Mouse (Mus musculus) macrophage (primary cell): ENCODE measurements around the gene Zbtb49. TPM values are rescaled to one million over a fixed set of nuclear protein-coding genes. Genes with fewer than 3 reads are reported as not detected.
A peak's percentile ranks its signal among the peaks of the same experiment; 100 is the strongest.

Experiments
- H3K27ac ChIP-seq: fragments of 350-480 bp; formaldehyde crosslinking; 2 replicates; pipeline ENCODE4 v1.9.0; 2021
- H3K36me3 ChIP-seq: fragments of 350-480 bp; formaldehyde crosslinking; 2 replicates; pipeline ENCODE4 v1.9.0; 2021; ENCODE audit errors: inconsistent target
- H3K4me3 ChIP-seq: fragments of 350-480 bp; formaldehyde crosslinking; 2 replicates; pipeline ENCODE4 v1.9.0; 2021; ENCODE audit errors: inconsistent target
- H3K79me2 ChIP-seq: fragments of 350-480 bp; formaldehyde crosslinking; 2 replicates; pipeline ENCODE4 v1.9.0; 2021; ENCODE audit errors: inconsistent target
- WGBS: methylation state at CpG from one replicate; pipeline ENCODE4 v1.1.7; 2026; ENCODE audit warnings: inconsistent platforms; ENCODE audit not compliant: missing documents; 5-methylcytosine and 5-hydroxymethylcytosine counted together
- polyA plus RNA-seq: library from polyadenylated mRNA; stranded (reverse); fragments of 250-400 nt; gene quantifications from 3 replicates; pipeline ENCODE4 v1.2.4, GENCODE M21; 2018; ENCODE audit warnings: inconsistent platforms

The Zbtb49 gene
- polyA plus RNA-seq, 1 experiment from 2014 or later: 2.4 TPM

DNA sequence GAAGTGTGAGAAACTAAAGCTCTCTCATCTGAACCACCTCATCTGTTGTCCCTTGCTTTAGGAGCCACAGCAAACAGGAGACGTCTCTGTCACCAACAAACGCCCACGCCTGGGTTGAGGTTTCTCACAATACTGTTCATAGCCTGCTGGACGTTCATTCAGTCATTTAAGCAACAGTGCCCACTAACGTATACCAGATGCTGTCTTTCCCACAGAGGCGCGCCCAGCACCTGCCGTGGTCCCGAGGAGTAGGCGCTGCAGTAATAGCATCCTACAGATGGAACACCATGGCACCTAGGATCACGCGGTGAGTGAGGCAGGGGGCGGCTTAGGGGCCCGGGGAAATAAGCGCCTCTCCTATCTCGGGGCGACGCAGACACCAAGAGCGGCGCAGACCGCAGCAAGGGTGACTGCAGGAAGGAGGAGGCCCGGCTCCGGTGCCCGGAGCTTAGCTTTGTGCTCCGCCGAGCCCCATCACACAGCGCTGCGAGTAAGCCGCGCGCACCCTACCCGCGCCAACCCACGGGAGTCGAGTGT, 418 bp downstream of the Zbtb49 start:
- Histone ChIP-seq H3K27ac (no peak overlapping the region), H3K36me3 (peaks cover 9% of the 10 kb centered on the region; the same call in 1 of the 2 replicates), H3K79me2 (peaks cover 57% of the 10 kb centered on the region), H3K4me3 (peak overlapping the region; percentile 92)
- WGBS: under 1% methylated on average over 35 of the region's 35 CpGs

DNA sequence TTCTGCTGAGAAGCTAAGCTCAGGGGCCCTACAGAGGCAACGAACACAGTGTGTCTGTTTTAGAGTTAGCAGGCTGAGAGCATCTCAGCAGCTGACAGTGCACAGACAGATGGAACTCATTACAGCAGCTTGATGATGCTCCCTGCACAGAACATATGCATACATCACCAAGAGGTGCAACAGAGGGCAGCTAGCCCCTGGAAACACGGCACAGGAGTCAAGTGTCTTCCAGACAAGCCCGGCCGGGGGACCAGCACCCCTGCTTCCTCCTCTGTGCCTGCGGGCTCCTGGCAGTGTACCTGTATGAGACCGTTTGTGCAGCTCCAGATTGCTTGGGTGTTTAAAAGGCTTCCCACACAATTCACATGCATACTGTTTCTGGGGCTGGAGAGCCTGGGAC, 7.2 kb downstream of the Zbtb49 start:
- peaks cover 7% of the 10 kb centered on the region; the same call in 1 of the 2 replicates for H3K79me2 ChIP-seq
- WGBS: 92% methylated on average over 6 of the region's 6 CpGs
- no peak overlapping the region for H3K4me3 ChIP-seq
- H3K36me3 ChIP-seq: peaks cover 36% of the 10 kb centered on the region
- no peak overlapping the region for H3K27ac ChIP-seq

- 51% methylated on average over 8 of the region's 8 CpGs for WGBS
- H3K4me3 ChIP-seq: no peak overlapping the region
- H3K27ac ChIP-seq: no peak overlapping the region
- H3K79me2 ChIP-seq: no peaks in the 10 kb centered on the region; the same call in 1 of the 2 replicates
- H3K36me3 ChIP-seq: peaks cover 36% of the 10 kb centered on the region
Observed at GRCm38 (mm10) chr5:38211691-38212090, 8.6 kb downstream of the Zbtb49 start.

DNA sequence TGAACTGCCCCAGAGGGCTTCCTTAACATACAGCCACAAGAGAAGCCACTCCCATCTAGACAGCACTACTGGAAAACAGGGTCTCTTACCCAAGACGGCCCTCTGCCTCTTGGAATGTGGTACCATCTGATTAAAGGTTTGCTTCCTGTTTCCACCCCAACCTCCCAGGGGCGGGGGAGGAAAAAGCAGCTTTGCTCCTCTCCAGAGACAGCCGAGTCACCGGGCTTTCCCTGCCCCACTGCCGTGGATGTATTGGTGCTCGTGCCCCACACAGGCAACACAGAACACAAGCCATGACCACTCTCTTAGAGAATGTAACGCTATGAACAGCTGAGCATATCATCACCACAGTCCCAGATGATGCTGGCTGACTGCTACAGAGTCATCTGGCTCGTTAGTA, 11.3 kb downstream of the Zbtb49 start:
- H3K27ac ChIP-seq: no peak overlapping the region
- no peak overlapping the region for H3K4me3 ChIP-seq
- H3K36me3 ChIP-seq: peaks cover 34% of the 10 kb centered on the region
- H3K79me2 ChIP-seq: no peaks in the 10 kb centered on the region
- WGBS: 66% methylated on average over 8 of the region's 8 CpGs

- no peak overlapping the region for H3K4me3 ChIP-seq
- H3K36me3 ChIP-seq: peaks cover 49% of the 10 kb centered on the region; the same call in 1 of the 2 replicates
- 89% methylated on average over 7 of the region's 7 CpGs for WGBS
- no peaks in the 10 kb centered on the region for H3K79me2 ChIP-seq
- H3K27ac ChIP-seq: no peak overlapping the region
Observed at GRCm38 (mm10) chr5:38205303-38205726, 14.9 kb downstream of the Zbtb49 start.

DNA sequence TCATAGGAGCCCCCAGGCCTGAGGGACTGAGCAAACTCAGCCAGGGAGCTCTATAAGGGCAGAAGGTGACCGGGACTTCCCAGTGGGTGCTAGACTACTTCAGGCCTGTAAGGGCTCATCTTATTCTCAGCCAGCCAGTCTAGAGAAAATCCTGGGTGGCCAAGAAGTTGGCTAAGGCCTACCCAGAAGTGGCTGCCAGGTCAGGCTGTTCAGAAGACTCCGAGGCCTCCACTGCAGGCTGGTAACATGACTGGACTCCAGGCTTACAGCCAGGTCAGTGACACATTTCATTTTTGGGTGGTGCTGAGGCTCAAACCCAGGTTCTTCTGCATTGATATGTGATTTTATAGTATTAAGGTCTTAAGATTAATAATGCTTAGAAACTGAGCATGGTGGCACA, 20.6 kb downstream of the Zbtb49 start:
- no peaks in the 10 kb centered on the region for H3K79me2 ChIP-seq
- peaks cover 41% of the 10 kb centered on the region; the same call in 1 of the 2 replicates for H3K36me3 ChIP-seq
- 94% methylated on average over 2 of the region's 2 CpGs for WGBS
- no peak overlapping the region for H3K27ac ChIP-seq
- no peak overlapping the region for H3K4me3 ChIP-seq

DNA sequence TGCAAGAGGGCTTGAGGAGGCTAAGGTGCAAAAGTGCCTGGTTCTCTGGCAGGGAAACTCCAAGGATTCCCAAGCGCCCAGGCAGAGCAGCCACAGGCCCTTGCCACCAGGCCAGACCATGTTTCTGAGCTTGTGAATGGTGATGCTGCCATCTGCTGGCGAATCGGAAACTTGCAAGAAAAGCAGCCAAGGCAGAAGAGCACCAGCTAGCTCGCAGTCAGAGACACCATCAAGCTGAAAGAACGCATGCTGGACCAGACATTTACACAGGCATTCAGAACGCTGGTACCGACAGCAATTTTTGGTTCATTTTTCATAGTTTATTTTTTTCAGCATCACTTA, 22.8 kb downstream of the Zbtb49 start:
- Histone ChIP-seq H3K27ac (no peak overlapping the region), H3K79me2 (no peaks in the 10 kb centered on the region), H3K36me3 (peaks cover 19% of the 10 kb centered on the region; the same call in 1 of the 2 replicates), H3K4me3 (no peak overlapping the region)
- 35% methylated on average over 7 of the region's 7 CpGs for WGBS

DNA sequence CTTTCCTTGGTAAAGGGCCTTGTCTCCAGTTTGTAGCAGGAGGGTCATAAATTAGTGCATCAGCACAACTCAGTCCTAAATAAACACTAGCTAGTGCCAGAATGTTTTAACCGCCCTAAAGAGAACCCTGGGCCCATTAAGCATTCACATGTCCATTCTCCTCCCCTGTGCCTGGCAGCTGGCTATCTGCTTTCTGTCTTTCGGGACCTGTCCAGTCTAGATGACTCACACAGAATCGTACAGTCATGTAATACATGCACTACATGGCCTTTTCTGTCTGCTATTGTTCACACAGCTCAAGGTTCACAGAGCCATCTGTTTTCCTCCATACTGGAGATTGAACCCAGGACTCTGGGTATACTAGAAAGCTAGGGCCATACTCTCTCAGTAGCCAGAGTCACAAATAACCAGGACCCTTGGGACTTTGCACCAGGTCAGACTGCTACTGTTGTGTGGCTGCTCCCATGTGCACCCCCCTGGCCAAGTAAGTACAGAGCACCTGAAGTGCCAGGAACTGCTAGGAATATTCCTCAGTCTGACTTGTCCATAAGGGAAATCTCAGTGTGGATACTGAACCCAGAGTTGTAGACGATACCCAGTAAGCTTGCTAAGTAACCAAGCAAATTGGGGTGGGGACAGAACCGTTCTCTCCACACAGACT, 23.3 kb downstream of the Zbtb49 start:
- H3K79me2 ChIP-seq: no peaks in the 10 kb centered on the region
- H3K36me3 ChIP-seq: peaks cover 14% of the 10 kb centered on the region; the same call in 1 of the 2 replicates
- no peak overlapping the region for H3K27ac ChIP-seq
- 82% methylated on average over 5 of the region's 5 CpGs for WGBS
- H3K4me3 ChIP-seq: no peak overlapping the region

DNA sequence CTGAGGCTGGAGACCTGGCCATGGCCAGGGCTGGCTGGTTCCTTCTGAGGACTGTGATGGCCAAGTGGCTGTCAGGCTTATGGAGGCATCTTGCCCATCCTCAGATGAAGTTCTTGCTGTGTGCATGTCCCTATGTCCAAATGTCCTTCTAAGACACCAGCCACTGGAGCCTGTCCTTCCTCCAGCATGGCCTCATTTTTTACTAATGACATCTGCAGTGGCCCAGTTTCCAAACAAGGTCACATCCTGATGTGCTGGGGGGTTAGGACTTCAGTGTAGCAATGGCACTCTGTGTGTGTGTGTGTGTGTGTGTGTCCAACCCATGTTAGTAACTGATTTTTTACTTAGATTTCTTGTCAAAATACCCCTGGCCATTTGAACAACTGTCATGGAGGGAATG, 24.3 kb downstream of the Zbtb49 start:
- Histone ChIP-seq H3K36me3 (peaks cover 5% of the 10 kb centered on the region; the same call in 1 of the 2 replicates), H3K79me2 (no peaks in the 10 kb centered on the region), H3K4me3 (no peak overlapping the region), H3K27ac (no peak overlapping the region)

DNA sequence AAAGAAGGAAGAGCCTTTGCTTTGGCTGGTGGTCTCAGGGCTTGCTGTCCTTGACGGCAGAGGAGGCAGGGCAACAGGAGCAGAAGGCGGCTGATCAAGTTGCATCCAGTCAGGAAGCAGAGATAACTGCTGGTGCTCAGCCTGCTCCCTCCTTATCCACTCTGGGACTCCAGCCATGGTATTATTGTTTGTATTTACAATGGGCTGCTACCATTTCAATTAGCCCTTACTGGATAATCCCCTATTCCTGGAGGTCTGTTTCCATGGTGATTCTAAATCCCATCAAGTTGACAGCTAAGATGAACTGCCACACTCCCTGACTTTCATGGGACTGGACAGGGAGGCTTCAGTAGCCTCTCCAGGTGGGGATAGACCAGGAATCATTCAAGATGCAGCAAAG, 25.3 kb downstream of the Zbtb49 start:
- 57% methylated on average over 2 of the region's 2 CpGs for WGBS
- H3K27ac ChIP-seq: no peak overlapping the region
- H3K4me3 ChIP-seq: no peak overlapping the region
- no peaks in the 10 kb centered on the region for H3K36me3 ChIP-seq
- no peaks in the 10 kb centered on the region for H3K79me2 ChIP-seq

GRCm38 (mm10) chr5:38190907-38191306, 29.4 kb downstream of the Zbtb49 start:
- WGBS: 96% methylated on average over 3 of the region's 3 CpGs
- Histone ChIP-seq H3K36me3 (no peaks in the 10 kb centered on the region), H3K4me3 (no peak overlapping the region), H3K79me2 (no peaks in the 10 kb centered on the region), H3K27ac (no peak overlapping the region)

- Histone ChIP-seq H3K27ac (no peak overlapping the region), H3K36me3 (no peaks in the 10 kb centered on the region), H3K79me2 (no peaks in the 10 kb centered on the region), H3K4me3 (no peak overlapping the region)
- 95% methylated on average over 2 of the region's 2 CpGs for WGBS
Observed at GRCm38 (mm10) chr5:38187006-38187405, 33.3 kb downstream of the Zbtb49 start.

GRCm38 (mm10) chr5:38184688-38185285, 35.5 kb downstream of the Zbtb49 start:
- 85% methylated on average over 6 of the region's 6 CpGs for WGBS

GRCm38 (mm10) chr5:38174256-38174912, 45.9 kb downstream of the Zbtb49 start:
- H3K4me3 ChIP-seq: no peak overlapping the region
- no peaks in the 10 kb centered on the region for H3K36me3 ChIP-seq
- WGBS: 84% methylated on average over 14 of the region's 16 CpGs

More at GRCm38 (mm10) chr5:38184688-38185285, 35.5 kb downstream of the Zbtb49 start:
- no peak overlapping the region for H3K27ac ChIP-seq
- H3K4me3 ChIP-seq: no peak overlapping the region
- no peaks in the 10 kb centered on the region for H3K79me2 ChIP-seq
- no peaks in the 10 kb centered on the region for H3K36me3 ChIP-seq

DNA sequence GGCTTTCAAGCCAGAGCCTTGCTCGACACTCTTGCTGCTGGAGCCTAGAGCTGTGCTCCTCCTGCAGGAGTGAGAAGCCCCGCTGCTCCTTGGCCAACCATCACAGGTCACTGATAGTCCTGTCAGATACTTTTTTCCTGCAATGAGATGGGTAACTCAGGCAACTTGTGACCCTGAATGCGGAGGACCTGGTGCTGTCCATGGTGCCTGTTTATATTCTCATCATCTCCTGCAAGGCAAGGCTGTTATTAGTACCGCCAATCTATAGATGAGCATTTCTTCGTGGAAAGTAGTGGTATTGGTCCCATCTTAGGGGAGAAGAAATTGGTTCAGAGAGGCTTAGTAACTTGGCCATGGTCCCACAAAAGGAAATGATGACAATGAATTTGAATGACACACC, 46.5 kb downstream of the Zbtb49 start:
- WGBS: 47% methylated on average over 5 of the region's 5 CpGs
- no peak overlapping the region for H3K27ac ChIP-seq
- H3K4me3 ChIP-seq: no peak overlapping the region
- no peaks in the 10 kb centered on the region for H3K79me2 ChIP-seq
- H3K36me3 ChIP-seq: no peaks in the 10 kb centered on the region

More at GRCm38 (mm10) chr5:38174256-38174912, 45.9 kb downstream of the Zbtb49 start:
- no peak overlapping the region for H3K27ac ChIP-seq
- H3K79me2 ChIP-seq: no peaks in the 10 kb centered on the region
